Mouse (Mus musculus) cerebellum, postnatal 25 days (tissue): ENCODE results near the gene Vmn1r66.
"Not testable (repeated sequence)": the region's sequence is repeated elsewhere in the genome, so short reads cannot be mapped to it uniquely, and the experiment has no call there.

Source experiments
- DNase-seq, 2 experiments: peaks; one replicate each; pipeline ENCODE4 v3.0.0; 2021; ENCODE audit warnings: mixed read lengths in 2 of 2

The Vmn1r66 gene

DNA sequence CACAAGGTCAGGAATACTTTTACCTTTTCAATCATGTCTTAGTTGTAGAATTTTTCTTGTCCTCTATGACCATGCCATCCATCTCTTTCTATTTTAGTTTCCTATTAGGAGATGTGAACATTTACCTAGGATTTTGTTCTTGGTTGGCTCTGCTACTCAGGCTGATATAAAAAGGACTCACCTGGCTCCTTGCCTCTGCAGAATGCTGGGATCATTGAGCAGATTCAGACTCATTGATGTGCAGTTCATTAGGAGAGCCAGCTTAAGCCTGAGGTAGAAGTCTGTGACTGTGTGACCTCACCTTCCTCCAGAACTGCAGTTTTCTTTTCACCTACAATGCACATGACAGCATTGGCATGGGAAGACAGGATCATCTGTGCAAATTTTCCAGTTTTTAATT is at the start of gene Vmn1r66:
TSS of gene Vmn1r66 (minus strand) at position 101 of the 400 bp plus-strand sequence.
- no peak for DNase-seq

DNA sequence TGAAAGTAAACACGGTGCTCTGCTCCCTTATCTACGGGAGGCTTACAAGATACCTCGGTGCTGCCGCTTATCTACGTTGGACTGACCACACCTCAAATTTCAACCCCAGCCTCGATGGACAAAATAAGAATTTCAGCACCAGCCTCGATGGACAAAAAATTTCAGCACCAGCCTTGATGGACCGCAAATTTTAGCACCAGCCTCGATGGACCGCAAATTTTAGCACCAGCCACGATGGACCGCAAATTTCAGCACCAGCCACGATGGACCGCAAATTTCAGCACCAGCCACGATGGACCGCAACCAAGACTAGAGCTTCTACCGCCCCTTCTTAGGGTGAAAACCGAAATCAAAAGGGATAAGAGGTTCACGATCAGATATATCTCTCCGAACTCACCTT is 47.7 kb upstream of the Vmn1r66 start:
- DNase-seq = not testable (repeated sequence)

DNA sequence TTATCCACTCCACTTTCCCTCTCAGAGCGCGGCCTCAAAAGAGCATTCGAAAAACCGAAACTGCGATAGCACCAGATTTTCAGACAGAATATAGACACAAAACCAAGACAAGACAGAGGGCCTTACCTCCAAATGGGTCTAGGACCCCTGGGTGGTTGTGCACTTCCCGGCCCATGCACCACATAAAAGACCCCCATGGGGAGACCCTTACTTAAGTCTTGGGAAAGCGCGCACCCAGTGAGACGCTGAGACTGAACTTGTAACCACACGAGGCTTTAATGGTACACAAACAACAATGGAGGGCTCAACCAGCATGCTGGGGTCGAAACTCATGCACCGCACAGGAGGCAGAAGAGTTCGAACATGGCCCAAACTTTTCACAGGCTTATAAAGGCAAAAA is 25.7 kb downstream of the Vmn1r66 start:
- no peak for DNase-seq

DNA sequence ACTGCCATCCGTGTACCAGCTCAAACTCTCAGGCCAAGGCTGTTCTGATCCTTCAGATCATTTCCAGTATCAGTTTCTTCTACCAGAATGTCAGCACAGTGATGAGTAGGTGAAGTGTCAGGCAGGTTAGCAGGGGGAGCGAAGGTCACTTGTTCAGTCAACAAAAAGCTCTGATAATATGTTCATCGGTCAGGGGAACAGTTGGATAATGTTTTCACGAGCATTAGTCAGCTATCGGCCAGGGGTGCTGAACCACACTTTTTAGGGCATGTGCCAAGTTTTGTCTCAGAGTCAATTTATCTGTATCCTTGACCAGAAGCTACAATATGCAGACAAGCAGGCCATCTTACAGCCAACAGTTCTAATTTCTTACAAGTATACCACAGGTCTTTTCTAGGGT is 28.7 kb downstream of the Vmn1r66 start:
- DNase-seq = no peak
